Mouse (Mus musculus): ENCODE measurements around the gene Tagln3. TPM values are rescaled to one million over a fixed set of nuclear protein-coding genes. Genes with fewer than 3 reads are reported as not detected.

Tagln3 gene
- total and polyA plus RNA-seq, 3 experiments: not detected

DNA sequence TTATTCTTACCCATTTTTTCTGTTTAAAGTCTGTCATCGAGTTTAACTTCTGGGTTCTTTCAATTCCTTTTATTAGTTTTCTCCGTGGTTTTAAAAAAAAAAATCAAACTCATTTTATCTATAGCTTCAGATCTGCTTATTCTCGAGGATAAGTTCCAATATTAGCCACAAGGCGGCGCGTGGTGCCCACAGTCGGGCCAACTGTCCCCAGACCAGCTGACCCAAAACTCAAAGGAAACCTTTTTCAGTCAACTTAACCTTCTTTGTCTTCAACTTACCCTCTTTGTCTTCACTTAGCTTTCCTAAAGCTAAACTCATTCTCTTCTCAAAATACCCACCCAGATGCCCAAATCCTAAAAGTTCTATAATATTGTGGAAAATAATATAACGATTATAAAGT, 39.6 kb downstream of the Tagln3 start:
- H3K9me3 ChIP-seq (replicated peaks; ENCODE audit: insufficient read depth, low read length): no peaks in the 10 kb centered on the region
- no peaks in the 10 kb centered on the region for H3K4me1 ChIP-seq (ENCODE audit: control insufficient read depth in 1 of 2, insufficient read depth in 2 of 2, low read length in 2 of 2)
- TF ChIP-seq ELF1 (IDR thresholded peaks at IDR 0.05; ENCODE audit: low read depth, low read length): no peak
- 0 out of 2 replicates have a peak, but pooled peaks have one; percentile 24 for TF ChIP-seq GATA1 (IDR thresholded peaks at IDR 0.05; ENCODE audit: low read depth, low read length)
- TF ChIP-seq EP300 (IDR thresholded peaks at IDR 0.05; ENCODE audit: low read depth in 1 of 2, low read length in 2 of 2): no peak
- TF ChIP-seq USF1 (IDR thresholded peaks at IDR 0.05; ENCODE audit: low read depth, low read length): peak; percentile 51; the same call in 1 of the 2 replicates
- TF ChIP-seq ETS1 (IDR thresholded peaks at IDR 0.05; ENCODE audit: low read depth, low read length): no peak
- no peak for TF ChIP-seq MAFK (IDR thresholded peaks at IDR 0.05; ENCODE audit: borderline replicate concordance, low read depth, low read length)
- no peak for TF ChIP-seq UBTF (IDR thresholded peaks at IDR 0.05; ENCODE audit: borderline replicate concordance, insufficient read depth, low read depth, low read length)
- TF ChIP-seq ZC3H11A (IDR thresholded peaks at IDR 0.05; ENCODE audit: low read depth, low read length): peak; percentile 60; the same call in 1 of the 2 replicates
- TF ChIP-seq RAD21 (IDR thresholded peaks at IDR 0.05; ENCODE audit: low read depth, low read length): peak; percentile 74
- peak; percentile 73 for TF ChIP-seq SMC3 (IDR thresholded peaks at IDR 0.05; ENCODE audit: low read depth, low read length)
- TF ChIP-seq ZNF384 (IDR thresholded peaks at IDR 0.05; ENCODE audit: low read depth, low read length): peak; percentile 74
- no peak for TF ChIP-seq POLR2A (IDR thresholded peaks at IDR 0.05; ENCODE audit: control insufficient read depth in 1 of 2, insufficient read depth in 1 of 2, low read depth in 1 of 2, low read length in 2 of 2, poor library complexity in 1 of 2)
- peak; percentile 53 to 77 (median 74) for TF ChIP-seq CTCF (IDR thresholded peaks at IDR 0.05 in 2 of 3, conservative IDR thresholded peaks at IDR 0.05 in 1 of 3; ENCODE audit: control insufficient read depth in 1 of 3, insufficient read depth in 1 of 3, low read depth in 2 of 3, low read length in 3 of 3, poor library complexity in 1 of 3, severe bottlenecking in 1 of 3)
- TF ChIP-seq MEF2A (IDR thresholded peaks at IDR 0.05; ENCODE audit: extremely low read depth, insufficient replicate concordance, low read depth, low read length, poor library complexity, severe bottlenecking): no peak
- no peak for TF ChIP-seq POLR2AphosphoS2 (IDR thresholded peaks at IDR 0.05; ENCODE audit: low read length)
- no peaks in the 10 kb centered on the region for H3K36me3 ChIP-seq (ENCODE audit: control insufficient read depth in 1 of 2, insufficient read depth in 2 of 2, low read length in 2 of 2)
- no peaks in the 10 kb centered on the region for H3K79me2 ChIP-seq (ENCODE audit: control insufficient read depth, insufficient read depth, low read length, poor library complexity)
- H3K27me3 ChIP-seq (ENCODE audit: control insufficient read depth in 1 of 2, insufficient read depth in 2 of 2, low read length in 2 of 2): no peaks in the 10 kb centered on the region; a peak in 1 of 4 replicates
- no peak overlapping the region for H3K9ac ChIP-seq (ENCODE audit: control insufficient read depth, low read depth, low read length, poor library complexity, severe bottlenecking)
- DNase-seq (ENCODE audit: low read depth, low spot score): peak; percentile 58
- H3K4me3 ChIP-seq (ENCODE audit: control insufficient read depth in 1 of 2, insufficient read depth in 1 of 2, low read depth in 2 of 2, low read length in 2 of 2): peak overlapping the region in 1 of 2 experiments; percentile 59; a peak in 2 of 4 replicates
- no peak overlapping the region for H3K27ac ChIP-seq (ENCODE audit: control insufficient read depth, low read depth, low read length)

- no peaks in the 10 kb centered on the region for H3K4me1 ChIP-seq (ENCODE audit: control insufficient read depth in 1 of 2, insufficient read depth in 2 of 2, low read length in 2 of 2)
- no peak for TF ChIP-seq GABPA (IDR thresholded peaks at IDR 0.05; ENCODE audit: low read depth, low read length)
- no peak for TF ChIP-seq MXI1 (IDR thresholded peaks at IDR 0.05; ENCODE audit: low read depth, low read length)
- no peak for TF ChIP-seq CHD1 (IDR thresholded peaks at IDR 0.05; ENCODE audit: low read depth, low read length)
- TF ChIP-seq MYC (IDR thresholded peaks at IDR 0.05; ENCODE audit: low read depth, low read length): no peak
- peak; percentile 87 for TF ChIP-seq RAD21 (IDR thresholded peaks at IDR 0.05; ENCODE audit: low read depth, low read length)
- TF ChIP-seq POLR2AphosphoS2 (IDR thresholded peaks at IDR 0.05; ENCODE audit: low read length): no peak
- no peak for TF ChIP-seq POLR2A (IDR thresholded peaks at IDR 0.05; ENCODE audit: control insufficient read depth in 1 of 2, insufficient read depth in 1 of 2, low read depth in 1 of 2, low read length in 2 of 2, poor library complexity in 1 of 2)
- peak; percentile 70 for TF ChIP-seq ZC3H11A (IDR thresholded peaks at IDR 0.05; ENCODE audit: low read depth, low read length)
- TF ChIP-seq NELFE (IDR thresholded peaks at IDR 0.05; ENCODE audit: low read depth, low read length): 0 out of 2 replicates have a peak, but pooled peaks have one; percentile 15
- TF ChIP-seq UBTF (IDR thresholded peaks at IDR 0.05; ENCODE audit: borderline replicate concordance, insufficient read depth, low read depth, low read length): no peak
- TF ChIP-seq ZKSCAN1 (IDR thresholded peaks at IDR 0.05; ENCODE audit: low read depth, low read length): no peak
- TF ChIP-seq POLR2AphosphoS5 (IDR thresholded peaks at IDR 0.05; ENCODE audit: borderline replicate concordance, low read depth, low read length): no peak
- TF ChIP-seq SMC3 (IDR thresholded peaks at IDR 0.05; ENCODE audit: low read depth, low read length): peak; percentile 87
- peak; percentile 22 to 82 (median 36) for TF ChIP-seq CTCF (IDR thresholded peaks at IDR 0.05 in 2 of 3, conservative IDR thresholded peaks at IDR 0.05 in 1 of 3; ENCODE audit: control insufficient read depth in 1 of 3, insufficient read depth in 1 of 3, low read depth in 2 of 3, low read length in 3 of 3, poor library complexity in 1 of 3, severe bottlenecking in 1 of 3)
- no peak for TF ChIP-seq CHD2 (IDR thresholded peaks at IDR 0.05; ENCODE audit: low read length)
- TF ChIP-seq BHLHE40 (IDR thresholded peaks at IDR 0.05; ENCODE audit: borderline replicate concordance, low read depth, low read length): 0 out of 2 replicates have a peak, but pooled peaks have one; percentile 9
- no peak for TF ChIP-seq RCOR1 (IDR thresholded peaks at IDR 0.05; ENCODE audit: low read depth, low read length)
- TF ChIP-seq GATA1 (IDR thresholded peaks at IDR 0.05; ENCODE audit: low read depth, low read length): no peak
- TF ChIP-seq TCF12 (IDR thresholded peaks at IDR 0.05; ENCODE audit: low read depth, low read length): no peak
- H3K27me3 ChIP-seq (ENCODE audit: control insufficient read depth in 1 of 2, insufficient read depth in 2 of 2, low read length in 2 of 2): peaks cover 2% of the 10 kb centered on the region in 2 experiments
- no peak overlapping the region for H3K4me3 ChIP-seq (ENCODE audit: control insufficient read depth in 1 of 2, insufficient read depth in 1 of 2, low read depth in 2 of 2, low read length in 2 of 2)
- H3K27ac ChIP-seq (ENCODE audit: control insufficient read depth, low read depth, low read length): no peak overlapping the region
- no peak overlapping the region for H3K9ac ChIP-seq (ENCODE audit: control insufficient read depth, low read depth, low read length, poor library complexity, severe bottlenecking)
- H3K36me3 ChIP-seq (ENCODE audit: control insufficient read depth in 1 of 2, insufficient read depth in 2 of 2, low read length in 2 of 2): no peaks in the 10 kb centered on the region
- H3K79me2 ChIP-seq (ENCODE audit: control insufficient read depth, insufficient read depth, low read length, poor library complexity): no peaks in the 10 kb centered on the region
- peak; percentile 45 for DNase-seq (ENCODE audit: low read depth, low spot score)
- no peaks in the 10 kb centered on the region for H3K9me3 ChIP-seq (replicated peaks; ENCODE audit: insufficient read depth, low read length)
Measured at GRCm38 (mm10) chr16:45676462-45676861, 47.9 kb downstream of the Tagln3 start.
